Mouse (Mus musculus) neural tube, embryonic 13.5 days (tissue): ENCODE results near the gene Rnf227. TPM values are rescaled to one million over a fixed set of nuclear protein-coding genes. Genes with fewer than 3 reads are reported as not detected.

Experiments used
- ATAC-seq: fragments of 200-750 bp; cut with Nextera tagmentation; 2 replicates; pipeline ENCODE4 v1.8.0; 2017; ENCODE audit warnings: low read depth, mild to moderate bottlenecking, moderate TSS enrichment, moderate library complexity
- H3K27ac ChIP-seq: fragments of 300-500 bp; sonication (generic); replicated peaks from 2 replicates; pipeline ENCODE4 v1.5.1; 2015; ENCODE audit warnings: moderate library complexity, mild to moderate bottlenecking, inconsistent platforms
- H3K27me3 ChIP-seq: fragments of 300-500 bp; sonication (generic); 2 replicates; pipeline ENCODE4 v1.6.1; 2015; ENCODE audit warnings: mild to moderate bottlenecking, inconsistent platforms
- H3K36me3 ChIP-seq: fragments of 300-500 bp; sonication (generic); 2 replicates; pipeline ENCODE4 v1.6.1; 2015; ENCODE audit warnings: mild to moderate bottlenecking, inconsistent platforms
- H3K4me1 ChIP-seq: fragments of 300-500 bp; sonication (generic); replicated peaks from 2 replicates; pipeline ENCODE4 v1.6.1; 2015; ENCODE audit warnings: inconsistent platforms
- H3K4me2 ChIP-seq: fragments of 300-500 bp; sonication (generic); 2 replicates; pipeline ENCODE4 v1.6.1; 2015; ENCODE audit warnings: inconsistent platforms, mild to moderate bottlenecking, moderate library complexity
- H3K4me3 ChIP-seq: fragments of 300-500 bp; sonication (generic); 2 replicates; pipeline ENCODE4 v1.5.1; 2015; ENCODE audit warnings: mild to moderate bottlenecking, inconsistent platforms
- H3K9ac ChIP-seq: fragments of 300-500 bp; sonication (generic); 2 replicates; pipeline ENCODE4 v1.6.1; 2015; ENCODE audit warnings: moderate library complexity, mild to moderate bottlenecking, inconsistent platforms
- H3K9me3 ChIP-seq: fragments of 300-500 bp; sonication (generic); 2 replicates; pipeline ENCODE4 v1.6.1; 2016; ENCODE audit warnings: inconsistent platforms
- WGBS: fragments of 180-500 bp; shearing (Covaris S2); methylation state at CpG from one replicate; pipeline ENCODE4 v1.1.7; 2015; 5-methylcytosine and 5-hydroxymethylcytosine counted together
- polyA plus RNA-seq: library from polyadenylated mRNA; unstranded; fragments of >200 nt; fragmentation: Nextera tagmentation; extraction: Ambion mirVana; gene quantifications from 2 replicates; pipeline ENCODE4 v1.2.1, GENCODE M21; 2015

The Rnf227 gene
- polyA plus RNA-seq, 1 experiment from 2014 or later = 136 TPM

GRCm38 (mm10) chr11:69366855-69367615 lies 26.8 kb downstream of the Rnf227 start:
- H3K9me3 ChIP-seq = no peaks in the 10 kb centered on the region
- peaks cover 24% of the 10 kb centered on the region for H3K36me3 ChIP-seq
- peak overlapping the region; percentile 97 for H3K4me2 ChIP-seq
- H3K4me3 ChIP-seq = peak overlapping the region; percentile 93
- under 1% methylated on average over 22 of the region's 22 CpGs for WGBS
- no peaks in the 10 kb centered on the region for H3K27me3 ChIP-seq
- H3K4me1 ChIP-seq = peaks cover 65% of the 10 kb centered on the region
- no peak for ATAC-seq
- peak overlapping the region; percentile 100 for H3K9ac ChIP-seq
- peak overlapping the region; percentile 100 for H3K27ac ChIP-seq

GRCm38 (mm10) chr11:69367616-69368355 lies 27.5 kb downstream of the Rnf227 start:
- Histone ChIP-seq H3K9ac (peak overlapping the region; percentile 100), H3K27me3 (no peaks in the 10 kb centered on the region), H3K4me3 (peak overlapping the region; percentile 93), H3K4me1 (peaks cover 72% of the 10 kb centered on the region), H3K36me3 (peaks cover 21% of the 10 kb centered on the region), H3K27ac (peak overlapping the region; percentile 100), H3K4me2 (peak overlapping the region; percentile 97), H3K9me3 (no peaks in the 10 kb centered on the region)
- 2% methylated on average over 22 of the region's 22 CpGs for WGBS
- ATAC-seq = no peak

- H3K9ac ChIP-seq = peak overlapping the region; percentile 100
- peak overlapping the region; percentile 97 for H3K4me2 ChIP-seq
- H3K36me3 ChIP-seq = peaks cover 19% of the 10 kb centered on the region
- peak overlapping the region; percentile 93 for H3K4me3 ChIP-seq
- under 1% methylated on average over 66 of the region's 106 CpGs for WGBS
- H3K27me3 ChIP-seq = no peaks in the 10 kb centered on the region
- H3K9me3 ChIP-seq = no peaks in the 10 kb centered on the region
- ATAC-seq = no peak; the same call in 1 of the 2 replicates
- peaks cover 70% of the 10 kb centered on the region for H3K4me1 ChIP-seq
- peak overlapping the region; percentile 100 for H3K27ac ChIP-seq
These were observed 28.3 kb downstream of the Rnf227 start for GRCm38 (mm10) chr11:69368356-69369214.

- 0 out of 2 replicates have a peak, but pooled peaks cover 17% of the 10 kb centered on the region for H3K36me3 ChIP-seq
- peak within 1 kb of the TSS; percentile 93 for H3K4me3 ChIP-seq
- no peaks in the 10 kb centered on the region for H3K27me3 ChIP-seq
- H3K4me1 ChIP-seq = peaks cover 62% of the 10 kb centered on the region
- peak within 1 kb of the TSS; percentile 97 for H3K4me2 ChIP-seq
- H3K9me3 ChIP-seq = no peaks in the 10 kb centered on the region
- H3K27ac ChIP-seq = peak within 1 kb of the TSS; percentile 100
- WGBS = under 1% methylated on average over 23 of the region's 34 CpGs
- ATAC-seq = no peak
- peak within 1 kb of the TSS; percentile 100 for H3K9ac ChIP-seq
These were observed 29.1 kb downstream of the Rnf227 start, which contains the start of gene Chd3 for GRCm38 (mm10) chr11:69369215-69369989. Gene Chd3, minus strand, starts transcription at chr11:69369406.

- Histone ChIP-seq H3K9me3 (no peaks in the 10 kb centered on the region), H3K9ac (peak overlapping the region; percentile 100), H3K4me1 (peaks cover 54% of the 10 kb centered on the region), H3K4me2 (peak overlapping the region; percentile 97), H3K4me3 (peak overlapping the region; percentile 93), H3K36me3 (0 out of 2 replicates have a peak, but pooled peaks cover 16% of the 10 kb centered on the region), H3K27ac (peak overlapping the region; percentile 100), H3K27me3 (no peaks in the 10 kb centered on the region)
- no peak for ATAC-seq
- 13% methylated on average over 2 of the region's 2 CpGs for WGBS
These were observed 29.9 kb downstream of the Rnf227 start for GRCm38 (mm10) chr11:69369990-69370816.

GRCm38 (mm10) chr11:69370817-69371215 lies 30.6 kb downstream of the Rnf227 start:
- H3K4me2 ChIP-seq = peak overlapping the region; percentile 46
- peak overlapping the region; percentile 81 for H3K27ac ChIP-seq
- peaks cover 48% of the 10 kb centered on the region for H3K4me1 ChIP-seq
- 0 out of 2 replicates have a peak, but pooled peaks cover 20% of the 10 kb centered on the region for H3K36me3 ChIP-seq
- H3K9ac ChIP-seq = peak overlapping the region; percentile 53
- no peaks in the 10 kb centered on the region for H3K27me3 ChIP-seq
- 6% methylated on average over 9 of the region's 9 CpGs for WGBS
- H3K4me3 ChIP-seq = peak overlapping the region; percentile 14
- no peak for ATAC-seq
- H3K9me3 ChIP-seq = no peaks in the 10 kb centered on the region

GRCm38 (mm10) chr11:69371601-69372000 lies 31.3 kb downstream of the Rnf227 start:
- Histone ChIP-seq H3K36me3 (0 out of 2 replicates have a peak, but pooled peaks cover 20% of the 10 kb centered on the region), H3K4me1 (peaks cover 43% of the 10 kb centered on the region), H3K27me3 (no peaks in the 10 kb centered on the region), H3K9me3 (no peaks in the 10 kb centered on the region), H3K9ac (peak overlapping the region; percentile 53), H3K4me2 (peak overlapping the region; percentile 46), H3K4me3 (peak overlapping the region; percentile 2; the same call in 1 of the 2 replicates), H3K27ac (peak overlapping the region; percentile 81)
- 15% methylated on average over 12 of the region's 12 CpGs for WGBS
- ATAC-seq = no peak

GRCm38 (mm10) chr11:69372056-69372779 lies 32.0 kb downstream of the Rnf227 start:
- no peaks in the 10 kb centered on the region for H3K9me3 ChIP-seq
- H3K4me3 ChIP-seq = no peak overlapping the region
- peak overlapping the region; percentile 81 for H3K27ac ChIP-seq
- no peaks in the 10 kb centered on the region for H3K27me3 ChIP-seq
- 27% methylated on average over 12 of the region's 12 CpGs for WGBS
- peak overlapping the region; percentile 46 for H3K4me2 ChIP-seq
- peaks cover 38% of the 10 kb centered on the region for H3K4me1 ChIP-seq
- H3K36me3 ChIP-seq = 0 out of 2 replicates have a peak, but pooled peaks cover 20% of the 10 kb centered on the region
- H3K9ac ChIP-seq = peak overlapping the region; percentile 18
- ATAC-seq = 0 out of 2 replicates have a peak, but pooled peaks have one; percentile 9

GRCm38 (mm10) chr11:69372780-69373170 lies 32.5 kb downstream of the Rnf227 start:
- Histone ChIP-seq H3K9ac (peak overlapping the region; percentile 18; the same call in 1 of the 2 replicates), H3K36me3 (0 out of 2 replicates have a peak, but pooled peaks cover 20% of the 10 kb centered on the region), H3K4me2 (no peak overlapping the region), H3K4me1 (peaks cover 33% of the 10 kb centered on the region), H3K27me3 (no peaks in the 10 kb centered on the region), H3K9me3 (no peaks in the 10 kb centered on the region), H3K4me3 (no peak overlapping the region), H3K27ac (peak overlapping the region; percentile 81; the same call in 1 of the 2 replicates)
- WGBS = 65% methylated on average over 3 of the region's 3 CpGs
- ATAC-seq = no peak
